Mouse (Mus musculus) lung, postnatal 4 days (tissue): ENCODE results near the gene Rbfox3.
A peak's percentile ranks its signal among the peaks of the same experiment; 100 is the strongest.

ENCODE experiments used
- DNase-seq, 2 experiments: peaks; one replicate each; pipeline ENCODE4 v3.0.0; 2021

Gene Rbfox3

GRCm38 (mm10) chr11:118714601-118715524 is 196.5 kb downstream of the Rbfox3 start:
- DNase-seq = no peak

GRCm38 (mm10) chr11:118712761-118713160 is 198.6 kb downstream of the Rbfox3 start:
- no peak for DNase-seq

DNA sequence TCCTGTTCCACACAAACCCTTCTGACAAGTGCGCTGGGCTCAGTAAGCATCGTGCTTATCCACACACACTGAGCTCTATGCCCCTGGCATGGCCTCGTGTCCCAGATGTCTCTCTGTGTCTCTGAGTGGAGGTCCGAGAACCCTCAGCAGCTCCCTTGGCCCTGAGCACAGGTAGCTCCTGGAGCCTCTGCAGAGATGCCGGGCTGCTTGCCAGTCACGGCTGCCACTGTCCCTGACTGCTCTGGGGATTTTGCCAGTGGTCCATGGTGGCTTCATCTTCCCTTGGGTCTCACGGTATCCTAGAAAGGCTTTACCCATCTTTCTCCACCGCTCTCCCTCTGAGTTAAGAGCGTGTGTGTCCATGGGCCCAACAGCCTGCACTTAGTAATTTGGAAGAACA is 199.3 kb downstream of the Rbfox3 start:
- DNase-seq = no peak

DNA sequence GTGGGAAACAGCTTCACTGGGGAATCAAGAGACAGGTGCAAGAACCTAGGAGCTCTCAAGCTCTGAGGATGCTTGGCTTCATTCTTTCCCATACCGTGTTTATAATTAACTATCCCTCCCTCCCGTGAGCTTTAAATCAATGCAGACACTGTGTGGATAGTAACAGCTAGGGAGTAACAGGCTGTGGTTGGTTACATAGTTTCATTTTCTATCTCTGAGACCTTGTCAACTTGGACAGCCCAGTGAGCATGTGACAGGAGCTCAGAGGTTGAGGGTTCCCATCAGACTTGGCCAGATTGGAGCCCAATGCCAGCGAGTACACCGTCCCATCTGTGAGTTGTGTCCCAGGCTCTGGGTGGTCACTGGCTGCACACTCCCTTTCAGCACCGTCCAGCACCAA is 201.4 kb downstream of the Rbfox3 start:
- no peak for DNase-seq

GRCm38 (mm10) chr11:118696226-118696930 is 215.0 kb downstream of the Rbfox3 start:
- no peak for DNase-seq

- DNase-seq = no peak
Measured at GRCm38 (mm10) chr11:118693276-118693675, 218.1 kb downstream of the Rbfox3 start.

- no peak for DNase-seq
Measured at GRCm38 (mm10) chr11:118690262-118690661, 221.1 kb downstream of the Rbfox3 start.

- peak; percentile 16 to 30 for DNase-seq
Measured at GRCm38 (mm10) chr11:118685397-118685796, 226.0 kb downstream of the Rbfox3 start.

GRCm38 (mm10) chr11:118684665-118685064 is 226.7 kb downstream of the Rbfox3 start:
- DNase-seq = no peak

DNA sequence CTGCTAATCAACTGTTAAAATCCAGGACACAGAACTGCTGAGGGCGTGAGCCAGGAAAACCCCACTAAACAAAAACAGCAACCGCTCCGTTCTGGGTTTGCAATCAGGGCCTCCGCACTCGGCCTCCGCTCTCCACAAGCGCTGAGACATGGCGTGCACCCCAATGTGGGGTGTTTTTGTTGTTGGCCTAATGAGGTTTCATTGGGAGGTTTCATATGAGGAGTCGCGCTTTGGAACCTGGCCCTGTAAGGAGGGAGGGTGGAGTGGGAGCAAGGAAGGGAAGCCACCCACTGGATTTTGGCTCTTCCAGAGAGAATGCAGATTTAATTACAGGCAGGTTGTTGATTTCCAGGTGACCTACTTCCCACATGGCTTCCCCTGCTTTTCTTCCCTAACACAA is 230.7 kb downstream of the Rbfox3 start:
- DNase-seq = no peak

DNA sequence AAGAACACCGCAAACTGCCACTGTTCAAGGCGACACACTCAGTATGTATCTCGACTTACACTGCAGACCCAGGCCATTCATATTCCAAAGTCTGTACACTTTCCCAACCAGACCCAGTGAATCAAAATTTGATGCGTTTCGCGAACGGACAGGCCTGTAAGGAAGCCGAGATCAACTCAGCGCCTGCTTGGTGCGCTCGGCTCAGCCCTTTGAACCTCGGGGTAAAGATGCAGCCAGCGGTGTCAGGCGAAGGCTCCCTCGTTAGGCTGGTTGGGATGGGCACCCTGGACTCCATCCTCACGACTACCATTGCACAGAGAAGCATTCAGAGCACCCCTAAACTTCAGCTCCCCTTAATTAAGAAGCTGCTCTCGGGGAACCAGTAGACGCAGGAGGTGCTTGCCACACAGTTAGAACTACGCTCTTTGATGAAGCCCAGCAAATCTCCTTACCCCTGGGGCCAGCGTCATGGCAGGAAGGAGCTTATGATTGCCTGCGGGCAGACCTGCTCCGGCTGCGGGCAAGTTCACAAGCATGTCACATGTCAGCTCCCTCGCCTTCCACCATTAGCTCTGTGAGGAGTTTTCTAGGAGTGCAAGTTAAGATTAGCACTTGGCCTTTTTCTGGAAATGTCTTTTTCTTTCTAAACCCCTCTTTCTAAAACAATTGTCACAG is 231.5 kb downstream of the Rbfox3 start:
- no peak for DNase-seq

DNA sequence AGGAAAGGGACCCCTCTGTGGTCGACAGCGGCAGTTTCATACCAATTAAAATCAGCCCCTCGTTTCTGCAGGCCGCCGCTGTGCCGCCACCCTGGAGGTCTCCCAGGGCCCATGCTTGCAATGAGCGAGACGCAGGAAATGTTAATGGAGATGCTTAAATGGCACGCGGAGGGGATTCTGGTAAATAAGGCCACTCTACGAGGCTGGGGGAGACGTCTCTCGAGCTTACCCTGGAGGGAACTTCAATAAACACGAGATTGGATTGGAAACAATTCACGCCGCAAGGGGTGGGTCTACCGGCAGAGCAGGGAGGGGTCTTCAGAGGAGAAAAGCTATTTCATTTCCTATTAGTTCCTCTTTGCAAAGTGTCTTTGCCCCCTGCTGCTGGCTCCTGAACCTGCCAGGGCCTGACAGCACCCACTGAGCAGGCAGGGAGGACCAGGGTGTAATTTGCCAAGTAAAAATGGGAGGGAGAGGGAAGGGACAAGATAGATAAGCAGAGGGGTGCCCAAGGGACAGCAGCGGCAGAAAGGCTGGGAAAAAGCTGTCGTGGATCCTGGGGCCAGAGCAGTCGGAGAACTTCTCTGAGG is 232.8 kb downstream of the Rbfox3 start:
- DNase-seq = no peak

DNA sequence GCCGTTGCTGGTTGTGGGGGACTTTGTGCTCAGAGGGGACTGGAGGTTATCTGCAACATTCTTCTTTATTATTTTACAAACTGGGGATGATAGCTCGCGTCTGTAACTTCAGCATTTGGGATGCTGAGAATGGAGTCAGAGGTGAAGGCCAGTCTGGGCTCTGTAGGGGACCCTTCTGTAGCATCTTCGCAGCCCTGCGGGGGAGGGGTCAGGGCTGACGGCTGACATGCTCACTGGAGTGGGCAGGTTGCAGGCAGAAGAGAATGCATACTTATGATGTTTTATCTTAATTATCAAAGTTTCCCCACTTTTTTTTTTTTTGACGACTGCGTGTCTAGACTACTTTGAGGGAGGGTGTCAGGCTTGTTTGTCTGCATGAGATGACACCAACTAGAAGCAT is 234.1 kb downstream of the Rbfox3 start:
- DNase-seq = no peak

DNA sequence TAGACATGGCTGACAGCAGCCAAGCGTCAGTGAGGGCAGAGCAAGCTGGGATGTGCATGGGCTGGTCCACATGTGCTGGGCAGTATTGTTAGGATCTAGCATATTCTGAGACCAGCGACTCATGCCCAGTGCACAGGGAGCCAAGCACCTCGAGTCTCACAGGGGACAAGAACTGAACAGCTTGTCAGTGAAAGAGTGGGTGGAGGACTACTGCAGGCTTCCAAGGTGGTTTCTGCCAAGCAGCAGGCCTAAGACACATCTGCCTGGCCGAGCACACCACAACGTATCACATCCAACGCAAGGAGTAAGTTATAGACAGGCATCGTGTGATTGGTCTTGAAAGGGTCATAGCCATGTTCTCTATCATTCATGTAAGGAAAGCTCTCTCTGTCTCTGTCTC is 235.0 kb downstream of the Rbfox3 start:
- no peak for DNase-seq

DNA sequence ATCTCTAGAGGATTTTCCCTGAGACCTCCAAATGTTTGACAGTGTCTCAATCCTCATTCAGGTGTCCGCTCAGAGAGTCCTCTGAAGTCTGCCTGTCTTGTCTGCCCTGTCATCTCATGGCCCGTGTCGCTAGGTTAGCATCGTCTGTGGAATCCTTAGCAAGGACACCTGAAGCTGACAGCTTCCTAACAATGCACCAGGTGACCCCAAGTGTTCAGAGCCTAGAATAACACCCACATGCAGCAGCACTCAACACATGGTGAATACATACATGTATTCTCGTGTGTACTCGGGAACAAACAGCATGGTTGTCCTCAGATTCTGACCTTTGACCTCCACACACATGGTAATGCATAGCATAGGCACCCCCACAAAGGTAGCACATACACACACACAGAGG is 239.4 kb downstream of the Rbfox3 start:
- DNase-seq = no peak

DNA sequence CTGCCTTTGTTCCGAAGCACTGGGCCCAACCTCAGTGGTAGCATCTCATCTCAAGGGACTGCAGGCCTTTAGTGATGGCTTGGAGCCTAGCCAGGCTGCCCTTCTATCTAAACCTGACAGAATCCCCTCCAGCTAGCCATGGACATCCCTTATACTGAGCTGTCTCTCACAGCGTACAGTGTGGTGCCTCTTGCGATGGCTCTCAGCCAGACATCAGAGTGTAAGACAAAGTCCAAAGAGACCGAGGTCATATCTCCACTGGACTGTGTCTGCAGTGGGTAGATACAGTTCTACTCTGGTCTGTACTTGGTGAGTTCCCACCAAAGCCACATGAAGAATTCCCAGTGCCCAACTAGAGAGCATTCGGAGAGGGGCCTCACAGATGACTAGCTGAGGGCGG is 240.2 kb downstream of the Rbfox3 start:
- no peak for DNase-seq

DNA sequence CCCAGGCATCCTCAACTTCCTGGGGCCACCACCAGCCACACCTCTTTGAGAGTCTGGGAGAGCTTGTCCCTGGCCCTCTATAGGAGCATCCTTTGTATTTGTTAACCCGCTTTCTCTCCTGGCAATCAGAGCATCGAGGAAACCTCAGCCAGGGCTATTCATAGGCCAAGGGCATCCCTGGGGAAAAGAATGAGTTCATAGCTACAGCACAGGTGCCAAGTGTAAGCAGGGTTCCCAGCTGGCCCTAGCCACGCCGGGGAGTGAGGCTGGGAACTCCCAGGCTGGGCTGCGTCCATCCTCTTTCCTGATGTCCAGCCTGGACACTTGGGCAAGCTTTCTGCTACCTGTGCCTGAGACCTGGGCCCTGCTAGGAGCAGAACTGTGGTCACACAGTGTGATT is 241.6 kb downstream of the Rbfox3 start:
- DNase-seq = no peak

DNA sequence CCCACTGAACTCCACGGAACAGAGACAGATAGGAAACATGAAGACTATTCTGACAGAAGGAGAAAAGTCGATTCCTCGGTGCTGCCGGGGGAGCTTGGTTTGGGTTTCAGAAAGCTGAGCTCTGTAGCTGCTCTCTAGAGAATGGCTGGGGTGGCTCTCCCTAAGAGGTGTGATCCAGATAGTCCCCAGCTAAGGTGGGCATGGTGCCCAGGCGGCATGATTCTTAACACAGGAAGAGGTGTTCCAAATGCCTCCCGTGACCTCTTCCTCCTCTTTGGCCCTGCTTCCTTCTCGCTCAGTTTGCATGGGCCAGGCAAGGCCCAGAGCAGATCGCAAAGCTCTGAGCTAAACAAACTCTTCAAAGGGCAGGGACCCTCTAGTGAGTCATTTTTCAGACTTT is 243.0 kb downstream of the Rbfox3 start:
- DNase-seq = peak; percentile 37 to 72

DNA sequence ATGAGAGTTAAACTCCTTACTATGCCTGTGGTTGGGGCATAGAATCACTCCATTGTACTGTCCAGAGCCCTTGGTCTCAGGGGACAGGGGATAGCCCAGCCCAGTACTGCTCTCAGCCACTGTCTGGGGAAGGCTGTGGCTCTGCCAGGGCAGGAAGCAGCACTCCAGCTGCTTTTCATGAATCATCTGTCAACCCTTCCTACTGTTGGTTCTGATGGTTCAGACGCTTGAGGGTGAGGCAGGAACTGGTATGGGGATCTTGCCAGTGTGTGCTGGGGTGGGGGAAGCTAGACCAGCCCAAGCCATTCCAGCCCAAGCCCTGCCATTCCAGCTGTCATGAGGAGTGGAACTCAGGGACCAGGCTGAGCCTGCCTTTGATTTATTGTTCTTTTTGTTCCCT is 243.5 kb downstream of the Rbfox3 start:
- DNase-seq = peak; percentile 15 to 53

GRCm38 (mm10) chr11:118666172-118666571 is 245.2 kb downstream of the Rbfox3 start:
- DNase-seq = peak in 1 of 2 experiments; percentile 5

DNA sequence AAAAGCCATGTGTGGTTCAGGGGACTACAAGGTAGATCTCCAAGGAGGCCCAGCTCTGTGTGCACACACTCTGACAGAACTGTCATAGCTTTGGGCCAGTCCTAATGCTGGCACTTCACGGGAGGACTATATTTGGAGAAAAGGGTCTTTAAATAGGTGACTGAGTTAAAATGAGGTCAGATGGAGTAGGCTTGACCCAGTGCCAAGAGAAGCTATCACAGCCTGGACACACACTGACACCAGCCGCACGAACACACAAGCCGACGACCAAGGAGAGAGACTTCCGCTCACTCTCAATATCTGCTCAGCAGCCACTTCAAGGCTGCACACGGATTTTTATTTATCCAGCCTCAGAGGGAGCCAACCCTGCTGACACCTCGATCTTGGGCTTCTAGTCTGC is 248.1 kb downstream of the Rbfox3 start:
- DNase-seq = no peak

DNA sequence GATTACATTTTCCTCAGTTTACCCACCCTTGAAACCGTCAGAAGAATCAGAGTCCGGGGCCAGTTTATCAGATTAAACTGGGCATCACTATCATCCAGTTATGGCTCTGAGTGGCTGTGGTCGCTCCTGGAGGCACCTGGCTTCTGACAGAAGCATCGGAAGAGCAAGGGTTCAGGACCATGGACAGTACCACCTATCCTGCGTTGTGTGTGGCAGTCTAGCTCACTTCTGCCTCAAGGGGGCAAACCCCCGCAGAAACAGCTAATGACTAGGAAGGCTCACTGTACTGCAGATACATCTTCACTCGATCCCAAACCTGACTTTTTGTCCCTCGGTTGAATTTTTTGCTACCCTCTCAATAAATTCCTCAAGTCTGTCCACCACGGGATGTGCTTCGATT is 252.1 kb downstream of the Rbfox3 start:
- DNase-seq = peak in 1 of 2 experiments; percentile 21

DNA sequence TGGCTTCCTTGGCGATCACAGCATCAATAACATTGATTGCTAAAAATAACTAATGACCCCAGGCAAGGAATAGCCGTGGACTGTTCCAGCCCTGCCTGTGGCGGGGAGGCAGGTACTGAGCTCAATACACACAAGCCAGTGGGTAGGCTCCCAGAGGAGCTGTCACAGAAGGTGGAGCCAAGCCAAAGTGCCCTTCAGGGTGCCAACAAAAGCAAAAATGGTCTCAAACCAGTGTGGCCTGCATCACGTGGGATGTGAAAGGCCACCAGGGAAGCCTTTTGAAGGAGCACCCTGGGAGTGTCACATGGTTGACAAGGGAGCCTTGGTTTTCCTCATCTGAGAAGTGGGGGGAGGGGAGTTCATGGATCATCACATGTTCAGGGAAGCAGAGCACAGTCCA is 255.6 kb downstream of the Rbfox3 start:
- no peak for DNase-seq
